Mouse (Mus musculus) G1E (cell line): ENCODE data around the gene Inpp1. TPM values are rescaled to one million over a fixed set of nuclear protein-coding genes. Genes with fewer than 3 reads are reported as not detected.
A peak's percentile ranks its signal among the peaks of the same experiment; 100 is the strongest.

ENCODE experiments used
- ATAC-seq: 2 replicates; pipeline ENCODE4 v1.8.0; 2016; ENCODE audit warnings: mild to moderate bottlenecking; ENCODE audit not compliant: insufficient number of reproducible peaks, poor library complexity, low FRiP score, severe bottlenecking; ENCODE audit errors: extremely low read depth
- DNase-seq: peaks from one replicate; pipeline ENCODE4 v3.0.0; 2012; ENCODE audit warnings: low spot score
- H3K27me3 ChIP-seq: 2 replicates; pipeline ENCODE4 v1.6.1; 2012; ENCODE audit warnings: mild to moderate bottlenecking, low read length, inconsistent platforms; ENCODE audit not compliant: insufficient read depth
- H3K36me3 ChIP-seq: replicated peaks from 2 replicates; pipeline ENCODE3; 2012; ENCODE audit warnings: mild to moderate bottlenecking, inconsistent platforms
- H3K4me1 ChIP-seq: 2 replicates; pipeline ENCODE4 v1.6.1; 2012; ENCODE audit warnings: low read depth, low read length, inconsistent platforms, mixed read lengths; ENCODE audit not compliant: insufficient read depth
- H3K4me3 ChIP-seq: 2 replicates; pipeline ENCODE4 v1.5.1; 2012; ENCODE audit warnings: low read depth, mild to moderate bottlenecking, inconsistent platforms, low read length, moderate library complexity, mixed read lengths
- H3K9me3 ChIP-seq: replicated peaks from 2 replicates; pipeline ENCODE4 v1.6.1; 2012; ENCODE audit warnings: inconsistent platforms
- CTCF ChIP-seq: IDR thresholded peaks from 2 replicates; pipeline ENCODE4 v1.5.1; 2012; ENCODE audit warnings: low read depth, low read length, inconsistent platforms, mixed read lengths
- GATA1 ChIP-seq: IDR thresholded peaks from 2 replicates; pipeline ENCODE4 v1.6.1; 2012; ENCODE audit warnings: borderline replicate concordance, low read length, inconsistent platforms, mixed read lengths
- GATA2 ChIP-seq: IDR thresholded peaks from 2 replicates; pipeline ENCODE4 v1.6.1; 2012; ENCODE audit warnings: low read depth, low read length, inconsistent platforms, borderline replicate concordance
- POLR2AphosphoS5 ChIP-seq: IDR thresholded peaks from 2 replicates; pipeline ENCODE4 v1.6.1; 2012; ENCODE audit warnings: low read depth, low read length, inconsistent platforms; ENCODE audit not compliant: insufficient replicate concordance
- TAL1 ChIP-seq: conservative IDR thresholded peaks from 2 replicates; pipeline ENCODE4 v1.6.1; 2012; ENCODE audit warnings: low read depth, low read length, inconsistent platforms, mixed read lengths
- polyA plus RNA-seq: library from polyadenylated mRNA; stranded (reverse); fragments of >175 nt; gene quantifications from 2 replicates; pipeline ENCODE4 v1.2.3, GENCODE M21; 2012
- total RNA-seq, 2 experiments: library from RNA; stranded (forward) in 1 of 2; stranded (reverse) in 1 of 2; fragments of 200-1000 nt in 1 of 2; fragments of >200 nt in 1 of 2; fragmentation: Nextera tagmentation in 1 of 2; gene quantifications; 2 replicates each; pipeline ENCODE4 v1.2.3; 2014 to 2017

The Inpp1 gene
- total and polyA plus RNA-seq, 3 experiments, result 0.55 TPM; not detected in 2

- Histone ChIP-seq H3K36me3 (no peaks in the 10 kb centered on the region), H3K4me1 (peaks cover 10% of the 10 kb centered on the region), H3K9me3 (no peaks in the 10 kb centered on the region), H3K4me3 (no peak overlapping the region), H3K27me3 (peaks cover 5% of the 10 kb centered on the region; the same call in 1 of the 2 replicates)
- no peak for DNase-seq
- TF ChIP-seq CTCF (no peak), GATA1 (no peak), TAL1 (no peak), GATA2 (no peak)
- no peak for ATAC-seq
Measured at GRCm38 (mm10) chr1:52749978-52750377, 67.5 kb downstream of the Inpp1 start.

- Histone ChIP-seq H3K4me1 (peaks cover 7% of the 10 kb centered on the region), H3K27me3 (peaks cover 5% of the 10 kb centered on the region; the same call in 1 of the 2 replicates), H3K9me3 (no peaks in the 10 kb centered on the region), H3K4me3 (no peak overlapping the region), H3K36me3 (no peaks in the 10 kb centered on the region)
- no peak for TF ChIP-seq GATA2
- TF ChIP-seq CTCF, result peak; percentile 58
- no peak for ATAC-seq
- DNase-seq, result peak; percentile 22
Measured at GRCm38 (mm10) chr1:52748260-52748659, 69.2 kb downstream of the Inpp1 start.

DNA sequence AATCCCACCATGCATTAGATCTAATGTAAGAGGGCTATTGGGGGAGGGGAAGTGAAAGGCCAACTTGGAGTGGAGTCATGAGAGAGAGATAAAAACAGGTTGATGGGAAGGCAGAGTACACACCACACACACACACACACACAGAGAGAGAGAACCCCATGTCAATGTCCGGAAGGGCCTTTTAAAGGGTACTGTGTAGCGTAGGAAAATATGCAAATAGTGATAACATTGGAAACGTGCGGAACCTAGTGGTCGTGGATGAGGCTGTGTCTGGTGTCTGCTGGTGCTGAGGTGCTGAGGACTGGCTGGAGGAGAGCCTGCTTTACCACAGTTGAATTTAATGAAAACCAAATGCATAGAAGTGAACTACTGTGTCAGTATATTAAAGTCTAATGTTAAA, 74.9 kb downstream of the Inpp1 start:
- H3K36me3 ChIP-seq, result no peaks in the 10 kb centered on the region
- no peak overlapping the region for H3K4me3 ChIP-seq
- ATAC-seq (no peak), DNase-seq (no peak)
- H3K9me3 ChIP-seq, result no peaks in the 10 kb centered on the region
- TF ChIP-seq CTCF, result no peak
- no peak for TF ChIP-seq GATA2
- no peak for TF ChIP-seq GATA1
- no peak for TF ChIP-seq TAL1
- TF ChIP-seq POLR2AphosphoS5, result no peak
- 0 out of 2 replicates have a peak, but pooled peaks cover 4% of the 10 kb centered on the region for H3K27me3 ChIP-seq
- no peaks in the 10 kb centered on the region for H3K4me1 ChIP-seq

Other genes with a start within 250 kb of the Inpp1 start
- 13.2 and 23.2 TPM in 2 replicates for gene Nemp2, start 187.0 kb downstream of the Inpp1 start, total RNA-seq (2014; fragmentation: Nextera tagmentation)
- gene Nemp2, start 187.0 kb downstream of the Inpp1 start, total RNA-seq (2017), result 17.4 and 21.3 TPM in 2 replicates
- gene Nemp2, start 187.0 kb downstream of the Inpp1 start, polyA plus RNA-seq, result 1.1 TPM in 2 replicates
- 0.53 TPM in 1 of 2 replicates, not detected in the other for gene Mfsd6, start 90.2 kb downstream of the Inpp1 start, total RNA-seq (2014; fragmentation: Nextera tagmentation)
- gene Mfsd6, start 90.2 kb downstream of the Inpp1 start, total RNA-seq (2017), result 5.0 and 5.9 TPM in 2 replicates
- gene Mfsd6, start 90.2 kb downstream of the Inpp1 start, polyA plus RNA-seq, result 0.03 and 0.05 TPM in 2 replicates
- 61.8 and 71.6 TPM in 2 replicates for gene Hibch, start 27.2 kb upstream of the Inpp1 start, total RNA-seq (2014; fragmentation: Nextera tagmentation)
- gene Hibch, start 27.2 kb upstream of the Inpp1 start, total RNA-seq (2017), result 70.7 and 88.6 TPM in 2 replicates
- 1.3 and 1.8 TPM in 2 replicates for gene Hibch, start 27.2 kb upstream of the Inpp1 start, polyA plus RNA-seq
- gene 1700019D03Rik, start 202.5 kb upstream of the Inpp1 start, total RNA-seq (2014; fragmentation: Nextera tagmentation), result 2.3 and 2.9 TPM in 2 replicates
- gene 1700019D03Rik, start 202.5 kb upstream of the Inpp1 start, total RNA-seq (2017), result 3.4 and 5.3 TPM in 2 replicates
- not detected in 2 replicates for gene 1700019D03Rik, start 202.5 kb upstream of the Inpp1 start, polyA plus RNA-seq
- not detected in 2 replicates for gene Mstn, start 244.0 kb upstream of the Inpp1 start, total RNA-seq (2014; fragmentation: Nextera tagmentation)
- gene Mstn, start 244.0 kb upstream of the Inpp1 start, total RNA-seq (2017), result 0.05 and 0.06 TPM in 2 replicates
- gene Mstn, start 244.0 kb upstream of the Inpp1 start, polyA plus RNA-seq, result not detected in 2 replicates